Mouse (Mus musculus) T-helper 17 cell (primary cell): Measurements from ENCODE around the gene Mogat2.

ENCODE experiments used
- in situ Hi-C, 2 experiments: fragments of 300-600 bp; cut with MboI, MseI; formaldehyde crosslinking; loops; 1 replicate in 1 of 2; 2 replicates in 1 of 2; pipeline ENCODE4 v1.15.1; 2025; ENCODE audit warnings: high pct_unique_total_duplicates in 2 of 2

Mogat2 gene

DNA sequence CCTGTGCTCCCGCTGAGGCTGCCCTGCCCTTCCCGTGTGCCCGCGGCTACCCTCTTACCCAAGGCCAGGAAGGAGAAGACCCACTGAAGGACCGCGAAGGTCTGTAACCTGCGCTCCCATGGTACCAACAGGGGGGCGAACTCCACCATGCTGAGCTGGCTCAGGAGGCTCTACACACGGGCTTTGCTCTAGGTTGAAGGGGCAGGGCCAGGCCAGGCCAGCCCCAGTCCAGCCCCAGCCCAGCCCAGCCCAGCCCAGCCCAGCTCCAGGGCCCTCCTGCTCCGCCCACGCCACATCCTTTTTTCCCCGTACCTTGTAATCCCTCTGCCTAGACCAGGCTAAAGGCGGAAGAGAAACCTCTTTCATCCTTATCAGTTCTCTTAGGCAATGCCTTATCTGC lies at the start of gene Mogat2:
Gene Mogat2 (minus strand): TSS at position 203 of the 400 bp plus-strand sequence.
- in situ Hi-C loops: no loop called here

DNA sequence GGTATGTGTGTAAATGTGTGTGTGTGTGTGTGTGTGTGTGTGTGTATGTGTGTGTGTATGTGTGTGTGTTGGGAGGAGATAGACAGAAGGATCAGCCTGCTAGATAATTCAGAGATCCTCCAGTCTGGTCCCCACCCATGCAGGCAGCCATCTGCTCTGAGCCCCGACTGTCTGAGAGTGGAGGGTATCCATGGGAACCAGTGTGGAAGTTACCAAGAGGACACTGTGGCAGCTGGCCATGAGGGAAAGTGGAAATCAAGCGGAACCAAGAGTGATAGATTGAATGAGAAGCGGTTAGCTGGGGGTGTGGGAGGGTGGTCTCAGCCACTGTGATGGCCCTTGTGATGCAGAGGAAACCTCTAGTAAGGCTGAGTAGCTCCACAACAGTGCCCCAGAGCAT lies 48.9 kb upstream of the Mogat2 start:
- in situ Hi-C loops: no loop called here

DNA sequence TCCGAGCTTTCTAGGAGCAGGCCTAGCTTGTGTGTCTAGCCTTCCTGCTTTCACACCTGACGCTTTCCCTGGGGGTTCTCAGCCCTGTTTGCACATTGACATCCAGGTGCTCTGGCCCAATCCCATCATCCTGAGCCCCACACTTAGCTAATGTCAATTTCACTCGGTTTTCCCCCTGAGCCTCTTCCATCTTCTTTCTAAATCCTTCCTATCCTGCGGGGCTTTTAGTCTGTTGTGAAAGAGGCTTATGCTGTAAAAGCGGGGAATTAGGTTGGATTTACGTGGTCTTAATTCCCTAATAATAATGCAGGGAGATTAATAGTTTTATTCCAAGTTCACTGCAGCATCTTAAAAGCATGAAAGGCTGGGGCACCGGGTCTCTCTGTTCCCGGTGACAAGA lies 41.2 kb upstream of the Mogat2 start:
- in situ Hi-C loops: no loop called here

DNA sequence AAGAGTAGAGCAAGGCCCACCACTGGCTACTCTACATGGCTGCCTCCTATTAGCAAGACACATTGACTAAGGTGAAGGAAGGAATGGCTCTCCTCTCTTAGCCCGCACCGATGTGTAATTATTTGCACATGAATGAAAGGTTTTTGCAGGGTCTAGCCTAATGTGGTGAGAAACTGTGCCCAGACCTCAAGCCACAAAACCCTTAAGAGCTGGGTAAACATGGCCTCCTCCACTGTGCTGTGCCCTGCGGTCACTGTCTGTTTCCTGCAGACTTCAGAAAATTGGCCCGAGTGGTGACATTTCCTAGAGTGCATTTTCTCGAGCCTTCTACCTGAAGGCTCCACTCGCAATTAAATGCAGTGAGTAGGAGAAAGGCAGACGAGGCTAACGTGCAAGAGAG lies 39.9 kb upstream of the Mogat2 start:
- in situ Hi-C loops: no loop called here

DNA sequence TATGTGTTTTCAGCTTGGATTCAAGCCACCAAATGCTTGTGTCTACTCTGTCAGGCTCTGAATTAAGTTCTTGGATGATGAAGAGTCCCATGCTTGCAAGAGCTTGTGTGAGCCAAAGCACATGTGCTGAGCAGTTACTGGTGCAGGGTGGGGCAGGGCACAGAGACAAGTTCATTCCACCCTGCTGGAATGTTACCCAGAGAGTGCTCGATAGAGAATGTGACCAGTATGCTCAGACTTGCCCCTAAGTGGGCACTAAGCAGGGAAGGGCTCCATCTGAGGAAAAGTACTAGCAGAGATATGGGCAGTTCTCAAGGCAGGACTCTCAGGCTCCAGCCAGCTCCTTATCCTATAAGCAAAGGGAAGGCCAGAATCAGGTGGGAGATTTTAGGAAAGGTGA lies 38.3 kb upstream of the Mogat2 start:
- in situ Hi-C loops: no loop called here

DNA sequence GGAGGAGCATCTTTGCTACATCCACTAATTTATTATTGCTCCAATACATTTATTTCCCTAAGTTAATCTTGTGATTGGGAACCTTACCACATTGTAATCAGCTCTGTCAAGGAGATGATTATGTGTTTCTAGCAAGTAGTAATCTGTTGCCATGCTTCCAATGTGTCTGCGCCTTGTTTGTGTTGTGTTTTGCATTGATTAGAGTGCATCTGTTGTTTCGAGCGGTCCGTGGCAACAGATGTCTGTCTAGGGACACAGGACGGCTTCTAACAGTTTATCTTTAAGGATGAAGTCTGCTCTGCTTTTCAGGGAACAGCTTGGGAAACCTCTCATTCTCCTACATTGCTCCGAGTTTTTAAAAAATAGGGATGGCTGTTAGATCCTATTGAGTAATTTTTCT lies 36.7 kb upstream of the Mogat2 start:
- in situ Hi-C loops: no loop called here

DNA sequence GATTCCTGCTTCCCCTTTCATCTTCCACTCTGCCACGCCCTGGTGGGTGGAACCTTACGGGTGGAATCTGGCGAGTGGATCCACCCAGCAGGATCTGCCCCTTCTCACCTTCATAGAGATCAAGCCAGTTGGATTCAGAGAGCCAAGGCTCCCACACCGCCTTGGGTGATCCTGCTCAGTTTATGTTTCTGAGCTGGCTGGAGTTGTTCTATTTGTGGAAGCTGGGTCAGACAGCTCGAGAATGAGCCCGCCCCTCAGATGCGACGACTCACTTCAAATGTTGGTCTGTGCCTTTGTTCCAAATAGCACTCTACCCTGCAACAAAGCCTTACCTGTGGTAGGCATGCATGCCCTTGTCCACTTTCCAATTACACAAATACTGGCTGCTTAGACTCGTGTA lies 33.2 kb upstream of the Mogat2 start:
- in situ Hi-C loops: no loop called here

DNA sequence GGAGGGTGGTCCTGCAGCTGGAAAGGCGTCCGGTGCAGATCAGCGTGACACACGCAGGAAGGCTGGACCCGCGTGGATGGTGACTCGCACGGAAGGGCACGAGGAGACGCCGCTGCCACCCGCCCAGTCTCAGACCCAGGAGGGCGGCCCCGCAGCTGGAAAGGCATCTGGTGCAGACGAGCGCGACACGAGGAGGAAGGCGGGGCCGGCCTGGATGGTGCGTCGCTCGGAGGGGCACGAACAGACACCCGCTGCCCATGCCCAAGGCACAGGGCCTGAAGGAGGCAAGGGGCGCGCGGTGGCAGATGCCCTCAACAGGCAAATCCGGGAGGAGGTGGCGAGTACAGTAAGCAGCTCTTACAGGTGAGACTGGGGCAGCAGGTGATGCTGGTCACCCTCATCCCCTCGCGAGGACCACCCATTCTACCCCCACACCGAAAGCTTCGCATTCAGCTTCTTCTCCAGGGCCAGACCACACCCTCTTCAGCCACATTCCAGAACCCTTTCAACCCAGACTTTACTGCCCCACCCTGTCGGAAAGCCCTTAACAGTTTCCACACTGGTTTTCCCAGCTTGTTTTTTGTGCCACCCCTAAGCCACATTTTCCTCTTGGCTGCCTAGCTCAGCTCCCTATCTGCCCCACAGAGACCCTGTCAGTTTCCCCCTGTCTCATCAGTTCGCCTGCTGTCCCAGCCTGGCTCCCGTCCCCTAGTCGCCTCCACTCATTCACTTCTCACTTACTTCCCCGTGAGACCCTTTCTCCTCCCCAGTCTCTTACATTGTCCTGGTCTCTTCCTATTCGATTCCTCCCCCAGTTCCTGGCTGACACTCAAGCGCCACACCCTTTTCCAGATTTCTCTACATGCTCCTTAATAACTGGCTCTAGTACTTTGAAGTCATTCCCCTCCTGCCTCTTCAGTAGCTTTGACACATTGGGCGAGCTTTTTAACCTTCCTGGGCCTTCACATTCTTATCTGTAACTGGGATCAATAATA lies 30.8 kb upstream of the Mogat2 start:
- in situ Hi-C loops: no loop called here

DNA sequence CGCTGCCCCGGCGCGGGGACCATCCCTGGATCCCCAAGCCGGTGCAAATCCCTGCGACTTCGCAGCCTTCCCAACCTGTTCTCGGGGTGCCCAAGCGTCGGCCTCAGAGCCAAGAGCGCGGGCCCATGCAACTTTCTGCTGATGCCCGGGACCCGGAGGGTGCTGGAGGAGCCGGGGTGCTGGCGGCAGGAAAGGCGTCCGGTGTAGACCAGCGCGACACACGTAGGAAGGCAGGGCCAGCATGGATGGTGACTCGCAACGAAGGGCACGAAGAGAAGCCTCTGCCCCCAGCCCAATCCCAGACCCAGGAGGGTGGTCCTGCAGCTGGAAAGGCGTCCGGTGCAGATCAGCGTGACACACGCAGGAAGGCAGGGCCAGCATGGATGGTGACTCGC lies 30.1 kb upstream of the Mogat2 start:
- in situ Hi-C loops: no loop called here

DNA sequence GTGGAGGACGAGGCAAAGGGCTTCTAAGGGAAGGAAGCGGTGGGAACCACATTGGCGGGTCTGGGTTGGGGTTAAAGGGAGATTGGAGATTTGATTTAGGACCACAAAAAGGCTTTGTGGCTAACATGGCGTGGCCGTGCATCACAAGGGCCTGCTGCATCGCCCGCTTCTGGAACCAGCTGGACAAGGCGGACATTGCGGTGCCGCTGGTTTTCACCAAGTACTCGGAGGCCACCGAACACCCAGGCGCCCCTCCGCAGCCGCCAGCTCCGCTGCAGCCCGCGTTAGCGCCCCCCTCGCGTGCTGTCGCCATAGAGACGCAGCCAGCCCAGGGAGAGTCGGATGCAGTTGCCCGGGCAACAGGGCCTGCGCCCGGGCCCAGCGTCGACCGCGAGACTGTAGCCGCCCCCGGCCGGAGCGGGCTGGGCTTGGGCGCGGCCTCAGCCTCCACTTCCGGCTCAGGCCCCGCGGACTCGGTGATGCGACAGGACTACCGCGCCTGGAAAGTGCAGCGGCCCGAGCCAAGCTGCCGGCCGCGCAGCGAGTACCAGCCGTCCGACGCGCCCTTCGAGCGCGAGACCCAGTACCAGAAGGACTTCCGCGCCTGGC lies 29.6 kb upstream of the Mogat2 start:
- in situ Hi-C loops: no loop called here

DNA sequence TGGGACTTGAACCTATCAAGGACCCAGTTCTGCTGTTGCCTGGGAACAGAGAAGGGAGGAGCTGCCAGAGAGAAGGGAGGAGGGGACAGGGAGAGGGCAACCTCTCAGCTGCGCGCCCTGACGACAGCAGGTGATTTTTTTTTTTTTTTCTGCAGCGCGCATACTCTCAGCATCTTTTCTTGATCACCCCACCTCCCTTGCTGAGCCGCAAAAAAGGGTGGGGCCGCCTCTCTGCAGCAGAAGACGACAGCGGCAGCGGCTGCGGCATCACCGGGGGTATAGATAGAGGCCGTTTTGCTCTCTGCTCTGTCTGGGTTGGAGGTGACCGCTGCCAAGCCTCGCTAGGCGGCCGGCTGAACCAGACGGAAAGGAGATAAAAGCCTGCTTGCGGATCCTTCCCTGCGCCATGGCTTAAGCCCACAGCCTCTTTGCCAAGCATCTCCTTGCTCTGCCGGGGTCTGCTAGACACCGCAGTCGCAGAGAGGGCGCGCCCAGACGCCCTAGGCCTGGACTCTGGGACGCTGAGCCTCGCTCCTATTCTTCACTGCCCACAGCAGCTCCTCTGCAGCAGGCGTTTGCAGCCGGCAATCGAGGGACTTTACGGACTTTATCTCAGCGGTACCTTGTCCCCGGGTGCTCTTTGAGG lies 29.0 kb upstream of the Mogat2 start, which contains the start of gene Map6:
Gene Map6 (plus strand): TSS at position 197 of the 646 bp plus-strand sequence.
- in situ Hi-C loops: no loop called here

DNA sequence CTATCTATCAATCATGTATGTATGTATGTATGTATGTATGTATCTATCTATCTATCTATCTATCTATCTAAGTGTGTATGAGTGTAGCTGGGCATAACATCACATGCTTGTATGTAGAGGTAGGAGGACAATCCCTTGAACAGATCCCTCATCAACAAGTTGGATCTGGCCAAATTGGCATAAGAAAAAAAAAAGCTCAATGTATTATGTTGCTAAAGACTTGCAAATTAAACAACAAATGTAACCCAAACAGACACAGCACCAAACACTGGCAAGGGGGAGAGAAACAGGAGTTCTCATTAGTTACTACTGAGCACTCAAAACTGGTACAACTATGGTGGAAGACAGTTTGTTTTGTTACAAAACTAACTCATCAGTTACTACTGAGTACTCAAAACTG lies 26.2 kb upstream of the Mogat2 start:
- in situ Hi-C loops: no loop called here

DNA sequence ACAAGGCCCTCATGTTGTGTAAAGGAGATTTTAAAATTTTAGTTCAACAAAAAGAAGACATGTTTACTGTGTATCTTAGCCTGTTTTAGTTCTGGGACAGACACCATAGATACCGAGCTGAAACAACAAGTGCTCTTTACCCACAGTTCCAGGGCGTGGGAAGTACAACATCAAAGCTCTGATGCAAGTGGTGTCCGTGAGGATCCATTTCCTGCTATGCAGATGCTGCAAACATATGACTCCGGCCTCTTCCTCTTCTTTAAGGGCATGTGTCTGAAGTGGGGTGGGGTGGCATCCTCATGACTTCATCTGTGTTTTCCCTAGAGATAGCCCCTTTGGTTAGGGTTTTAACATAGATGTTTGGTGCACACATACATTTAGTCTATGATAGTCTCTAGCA lies 25.1 kb upstream of the Mogat2 start:
- in situ Hi-C loops: no loop called here

DNA sequence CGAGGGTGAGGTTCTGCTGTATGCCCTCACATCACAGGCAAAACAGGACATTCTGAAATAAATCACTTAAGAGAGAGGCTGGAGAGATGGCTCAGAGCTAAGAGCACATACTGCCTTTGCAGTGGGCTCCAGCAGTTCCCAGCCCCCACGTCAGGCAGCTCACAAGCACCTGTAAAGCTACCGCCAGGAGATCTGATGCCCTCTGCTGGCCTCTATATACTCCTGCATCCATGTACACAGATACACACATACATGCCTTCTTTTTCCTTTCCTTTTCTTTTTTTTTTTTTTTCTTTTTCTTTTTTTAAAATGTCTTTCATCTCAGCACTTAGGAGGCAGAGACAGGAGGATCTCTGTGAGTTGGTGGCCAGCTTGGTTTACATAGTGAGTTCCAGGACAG lies 23.5 kb upstream of the Mogat2 start:
- in situ Hi-C loops: no loop called here

DNA sequence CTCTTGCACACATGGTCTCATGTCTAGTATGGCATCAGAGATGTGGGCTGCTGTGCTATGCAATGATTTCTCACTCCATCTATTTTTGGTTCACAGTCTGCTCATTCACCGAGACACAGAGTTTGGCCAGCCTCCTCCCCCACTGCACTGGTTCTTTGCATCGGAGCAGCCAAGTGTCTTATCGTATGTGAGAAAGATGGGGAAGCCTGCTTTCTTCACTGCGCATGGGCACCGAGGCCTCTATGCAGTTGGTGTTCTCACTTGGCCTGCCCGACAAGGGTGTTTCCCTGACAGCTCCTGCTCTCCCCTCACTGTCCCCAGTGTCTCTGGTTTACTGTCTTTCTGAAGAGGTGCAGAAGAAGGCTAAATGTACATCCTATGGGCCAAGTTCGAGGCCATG lies 16.6 kb upstream of the Mogat2 start:
- in situ Hi-C loops: no loop called here

DNA sequence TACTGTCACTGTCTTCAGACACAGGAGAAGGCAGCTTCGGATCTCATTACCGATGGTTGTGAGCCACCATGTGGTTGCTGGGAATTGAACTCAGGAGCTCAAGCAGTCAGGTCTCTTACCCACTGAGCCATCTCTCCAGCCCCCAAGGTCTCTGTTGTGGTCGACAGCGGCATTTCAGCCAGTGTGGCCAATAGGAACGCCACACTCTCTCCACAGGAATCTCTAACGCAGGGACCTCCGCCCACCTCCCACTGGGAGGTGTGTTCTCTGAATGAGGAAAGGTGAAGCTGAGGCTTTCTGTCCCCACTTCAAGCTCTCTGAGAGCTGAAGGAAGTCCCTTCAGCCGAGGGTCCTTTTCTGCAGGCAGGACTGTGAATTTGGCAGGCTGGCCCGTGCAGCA lies 12.0 kb upstream of the Mogat2 start:
- in situ Hi-C loops: no loop called here

DNA sequence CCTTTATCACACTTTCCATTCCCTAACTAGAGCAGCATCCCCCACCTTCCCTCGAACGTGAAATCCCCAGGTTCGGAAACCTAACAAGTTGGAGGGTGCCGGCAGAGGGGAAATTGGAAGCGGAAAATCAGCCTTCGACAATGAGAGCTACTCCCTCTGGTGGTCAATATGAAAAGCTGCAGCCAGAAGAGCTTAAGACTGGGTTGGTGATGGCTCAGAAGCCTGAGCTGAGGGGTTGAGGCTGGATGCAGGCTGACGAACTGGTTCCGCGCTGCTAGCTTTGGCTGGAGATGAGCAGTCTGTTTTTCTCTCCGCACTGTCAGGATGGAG lies 11.1 kb upstream of the Mogat2 start:
- in situ Hi-C loops: loop anchor here in 1 of 2 experiments (5.0 kb wide), 1 partner anchor 37 kb away; no protein-coding TSS in a partner anchor

DNA sequence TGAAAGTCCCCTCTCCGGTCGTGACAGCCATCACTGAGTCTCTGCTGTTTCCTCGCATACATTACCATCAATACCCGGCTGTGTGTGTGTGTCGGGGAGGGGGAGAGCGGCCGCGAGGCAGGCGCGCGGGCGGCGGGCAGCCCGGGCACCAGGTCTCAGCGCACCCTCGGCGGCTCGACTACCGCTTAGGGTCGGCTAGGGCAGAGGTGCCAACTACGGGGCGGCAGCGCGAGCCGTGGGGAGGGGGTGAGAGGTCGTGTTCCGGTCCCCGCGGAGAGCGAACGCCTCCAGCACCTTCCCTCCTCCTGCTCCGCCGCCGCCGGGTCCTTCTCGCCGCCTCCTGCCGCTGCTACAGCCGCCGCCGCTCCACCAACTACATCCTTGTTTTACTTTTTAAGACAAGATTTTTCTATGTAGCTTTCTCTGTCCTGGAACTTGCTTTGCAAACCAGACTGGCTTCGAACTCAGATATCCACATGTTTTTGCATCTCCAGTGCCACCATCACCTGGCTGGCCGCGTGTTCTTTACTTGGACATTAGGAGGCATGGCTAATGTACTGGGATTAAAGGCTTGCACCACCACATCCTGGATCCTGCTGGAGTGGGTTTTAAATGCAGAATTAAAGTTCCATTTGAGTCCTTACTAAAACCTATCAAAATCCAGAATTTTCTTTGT lies 10.6 kb upstream of the Mogat2 start:
- in situ Hi-C loops: loop anchor here in 1 of 2 experiments (5.0 kb wide), 1 partner anchor 37 kb away; no protein-coding TSS in a partner anchor

DNA sequence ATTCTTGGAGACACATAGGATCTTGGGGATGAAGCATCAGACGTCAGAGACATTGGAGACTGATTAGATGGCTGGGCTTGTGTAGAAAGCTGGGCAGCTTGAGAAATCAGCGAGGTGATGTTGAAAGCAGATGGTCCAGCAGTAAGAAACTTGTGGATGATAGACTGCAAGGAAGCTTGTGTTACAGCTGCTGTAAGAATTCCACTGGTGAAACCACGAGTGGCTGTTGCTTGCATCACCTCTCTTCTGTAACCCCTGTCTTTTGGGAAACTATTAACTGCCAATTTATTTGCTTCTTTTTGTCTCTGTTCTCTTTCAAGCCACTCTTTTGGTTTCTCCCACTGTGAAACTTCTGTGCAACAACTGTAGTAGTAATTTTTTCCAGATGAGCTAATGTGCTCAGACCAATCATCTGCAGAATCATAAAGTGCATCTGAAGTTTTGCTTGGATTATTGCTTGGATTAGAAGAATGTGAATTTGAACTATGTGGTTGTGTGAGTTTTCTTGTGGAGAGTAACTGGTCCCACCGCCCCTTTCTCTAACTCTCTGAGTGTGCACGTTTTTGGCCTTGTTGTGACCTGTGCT lies 9.8 kb upstream of the Mogat2 start:
- in situ Hi-C loops: loop anchor here in 1 of 2 experiments (5.0 kb wide), 1 partner anchor 36 kb away; no protein-coding TSS in a partner anchor

DNA sequence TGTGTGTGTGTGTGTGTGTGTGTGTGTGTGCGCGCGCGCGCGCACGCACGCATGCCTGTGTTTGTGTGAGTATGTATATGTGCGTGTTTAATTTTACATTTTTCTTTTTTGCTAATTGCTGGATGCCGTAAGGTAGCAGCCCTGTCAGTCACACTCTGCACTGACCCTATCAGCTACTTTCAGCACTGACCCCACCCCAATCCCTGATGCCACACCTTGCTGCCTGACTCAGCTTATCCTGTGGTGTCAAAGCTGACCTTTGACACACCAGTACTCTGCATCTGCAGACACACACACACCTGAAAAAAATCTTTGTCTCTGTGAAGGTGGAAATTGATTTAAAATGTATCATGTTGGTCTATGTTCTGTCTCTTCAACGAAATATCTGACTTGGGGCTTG lies 3.7 kb upstream of the Mogat2 start:
- in situ Hi-C loops: no loop called here

DNA sequence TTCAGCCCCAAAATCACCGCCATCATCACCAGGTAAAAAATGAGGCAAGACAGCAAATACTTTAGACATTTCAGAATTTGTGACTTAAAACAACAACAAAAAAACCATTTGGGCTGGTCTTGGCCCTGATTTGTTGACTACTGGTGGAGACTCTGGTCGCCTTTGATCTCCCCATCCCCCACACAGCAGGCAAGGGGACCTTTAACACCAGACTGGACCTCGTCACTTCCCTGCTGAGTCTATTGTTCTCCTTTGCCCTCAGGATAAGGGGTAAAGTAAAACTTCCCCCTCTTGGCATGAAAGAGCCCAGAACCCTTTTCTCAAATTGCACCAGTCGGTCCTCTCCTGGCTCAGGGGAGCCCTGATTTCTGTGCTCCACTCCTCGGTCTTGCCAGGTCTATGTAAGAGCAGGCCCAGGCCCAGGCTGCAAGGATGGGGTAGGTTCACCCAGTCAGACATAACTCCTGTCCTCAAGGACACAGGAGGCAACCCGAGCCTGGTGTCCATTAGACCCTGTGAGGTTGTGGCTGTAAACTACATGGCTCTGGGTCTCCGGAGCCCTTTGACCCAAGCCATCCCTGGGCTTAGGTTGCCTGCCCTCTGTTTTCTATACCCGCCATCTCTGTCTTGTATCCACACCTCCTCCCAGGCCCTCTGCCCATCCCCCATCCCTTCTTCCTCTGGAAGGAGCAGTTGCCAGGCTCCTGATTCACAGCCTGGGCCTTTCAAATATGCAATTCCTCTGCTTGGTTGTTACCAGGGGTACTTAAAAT lies 1.3 kb downstream of the Mogat2 start:
- in situ Hi-C loops: no loop called here
